Mouse (Mus musculus) myocyte (in vitro differentiated cells): ENCODE results near the gene Cacna2d3.

ENCODE experiments used
- E2F4 ChIP-seq: IDR thresholded peaks from one replicate; pipeline ENCODE4 v1.6.1; 2011; ENCODE audit warnings: mild to moderate bottlenecking, control low read depth, moderate library complexity; ENCODE audit not compliant: insufficient read depth
- MAX ChIP-seq: IDR thresholded peaks from one replicate; pipeline ENCODE4 v1.6.1; 2011; ENCODE audit warnings: low read depth, mild to moderate bottlenecking, control low read depth
- MYOD1 ChIP-seq, 3 experiments: IDR thresholded peaks; one replicate each; pipeline ENCODE4 v1.6.1; 2011; ENCODE audit warnings: control low read depth in 2 of 3, low read depth in 2 of 3, mild to moderate bottlenecking in 2 of 3, moderate library complexity in 1 of 3; ENCODE audit not compliant: insufficient read length in 2 of 3, control insufficient read depth in 1 of 3
- POLR2A ChIP-seq: IDR thresholded peaks from one replicate; pipeline ENCODE4 v1.6.1; 2011; ENCODE audit warnings: low read depth, mild to moderate bottlenecking, control low read depth, moderate library complexity; ENCODE audit not compliant: insufficient read length
- USF1 ChIP-seq: IDR thresholded peaks from one replicate; pipeline ENCODE4 v1.6.1; 2011; ENCODE audit warnings: low read depth, mild to moderate bottlenecking, control low read depth, moderate library complexity

GRCm38 (mm10) chr14:29324430-29324782 is 397.3 kb downstream of the Cacna2d3 start:
- TF ChIP-seq MAX (no peak), MYOD1 (IDR thresholded peaks at IDR 0.05; ENCODE audit: control insufficient read depth in 1 of 3, insufficient read length in 2 of 3, low read depth in 2 of 3) (no peak), POLR2A (no peak), USF1 (no peak), E2F4 (no peak)
